Mouse (Mus musculus) spleen, adult 2 months (tissue): ENCODE measurements around the gene Tmem121.

Source experiments
- CTCF ChIP-seq: fragments of 200-500 bp; IDR thresholded peaks from 2 replicates; pipeline ENCODE4 v1.5.1; 2011; ENCODE audit warnings: mild to moderate bottlenecking, inconsistent platforms; ENCODE audit not compliant: insufficient read depth, insufficient read length, insufficient replicate concordance; ENCODE audit errors: extremely low read depth
- POLR2A ChIP-seq: fragments of 200-500 bp; IDR thresholded peaks from 2 replicates; pipeline ENCODE4 v1.6.1; 2011; ENCODE audit warnings: low read depth, low read length, inconsistent platforms

GRCm38 (mm10) chr12:113155076-113155771, 30.5 kb upstream of the Tmem121 start:
- TF ChIP-seq POLR2A (peak; percentile 22; the same call in 1 of the 2 replicates), CTCF (no peak)
